Mouse (Mus musculus): Measurements from ENCODE around the gene Ring1. TPM values are rescaled to one million over a fixed set of nuclear protein-coding genes. Genes with fewer than 3 reads are reported as not detected.
"Not testable (repeated sequence)": the region's sequence is repeated elsewhere in the genome, so short reads cannot be mapped to it uniquely, and the experiment has no call there.

Ring1 gene
- polyA plus RNA-seq, 1 experiment: 22.9 TPM

DNA sequence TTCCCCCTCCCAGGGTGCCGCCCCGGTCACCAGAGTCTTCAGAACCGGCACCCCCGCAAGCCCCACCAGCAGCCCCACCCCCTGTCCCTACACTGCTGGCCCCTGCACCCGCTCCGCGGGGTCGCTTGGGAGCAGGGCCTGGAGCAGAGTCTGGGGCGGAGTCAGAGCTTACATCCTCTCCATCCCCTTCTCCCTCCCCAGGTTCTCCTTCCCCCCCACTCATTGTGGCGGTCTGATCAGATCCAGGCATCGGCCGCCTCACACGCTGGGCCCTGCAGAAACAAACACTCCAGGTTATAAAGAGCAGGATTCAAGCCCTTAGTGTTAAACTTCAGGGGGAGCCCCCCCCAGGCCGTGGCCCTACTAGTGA, 2.1 kb downstream of the Ring1 start:
- H3K4me1 ChIP-seq (ENCODE audit: control insufficient read depth, insufficient read depth, low read length): peaks cover 15% of the 10 kb centered on the region

DNA sequence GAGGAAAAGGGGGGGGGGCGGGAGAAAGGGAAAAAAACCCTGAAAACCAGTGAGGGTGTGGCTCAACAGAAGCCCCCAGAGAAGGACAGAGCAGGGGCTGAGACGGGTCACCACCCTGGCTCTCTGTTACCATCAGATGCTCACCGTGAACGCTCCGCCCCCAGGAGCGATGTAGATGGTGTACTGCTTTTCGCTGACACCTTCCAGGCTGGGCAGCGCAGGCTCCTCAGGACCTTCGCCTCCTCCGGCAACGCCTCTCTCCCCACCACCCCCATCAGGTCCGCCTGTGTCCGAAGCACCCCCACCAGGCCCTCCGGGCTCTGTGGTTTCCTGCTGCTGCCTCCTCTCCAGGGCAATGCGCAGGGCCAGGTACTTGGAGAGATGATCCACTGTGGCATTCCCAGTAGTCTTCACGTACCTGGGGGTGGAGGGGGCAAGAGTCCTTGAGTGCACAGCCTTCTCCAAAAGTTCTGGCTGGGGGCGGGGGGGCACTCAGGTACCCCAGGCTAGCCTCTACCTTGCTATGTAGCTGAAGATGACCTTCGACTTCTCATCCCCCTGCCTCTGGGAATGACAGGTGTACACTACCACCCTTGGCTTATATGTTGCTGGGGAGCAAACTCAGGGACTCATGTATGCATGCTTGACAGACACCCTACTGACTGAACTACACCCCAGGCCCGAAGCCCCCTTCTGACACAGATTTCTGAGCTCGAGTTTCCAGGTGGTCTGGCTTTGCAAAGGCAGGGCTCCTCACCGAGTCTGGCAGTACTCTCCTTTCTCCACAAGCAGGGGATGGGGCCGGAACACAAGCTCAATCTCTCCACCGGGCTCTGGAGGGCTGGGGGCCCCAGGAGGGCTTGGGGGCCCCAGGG, 2.7 kb downstream of the Ring1 start:
- Histone ChIP-seq H3K27ac (ENCODE audit: insufficient read depth, low read depth, low read length) (no peak overlapping the region), H3K4me3 (ENCODE audit: insufficient read depth, low read length) (no peak overlapping the region), H3K4me1 (ENCODE audit: control insufficient read depth, insufficient read depth, low read length) (peaks cover 11% of the 10 kb centered on the region)
- TF ChIP-seq POLR2A (IDR thresholded peaks at IDR 0.05; ENCODE audit: borderline replicate concordance, low read depth, low read length) (no peak), CTCF (IDR thresholded peaks at IDR 0.05; ENCODE audit: low read depth, low read length) (no peak)

More for the DNA sequence above, 2.1 kb downstream of the Ring1 start:
- TF ChIP-seq POLR2A (IDR thresholded peaks at IDR 0.05; ENCODE audit: borderline replicate concordance, low read depth, low read length) (no peak), CTCF (IDR thresholded peaks at IDR 0.05; ENCODE audit: low read depth, low read length) (no peak)
- no peak overlapping the region for H3K27ac ChIP-seq (ENCODE audit: insufficient read depth, low read depth, low read length)
- H3K4me3 ChIP-seq (ENCODE audit: insufficient read depth, low read length): no peak overlapping the region

DNA sequence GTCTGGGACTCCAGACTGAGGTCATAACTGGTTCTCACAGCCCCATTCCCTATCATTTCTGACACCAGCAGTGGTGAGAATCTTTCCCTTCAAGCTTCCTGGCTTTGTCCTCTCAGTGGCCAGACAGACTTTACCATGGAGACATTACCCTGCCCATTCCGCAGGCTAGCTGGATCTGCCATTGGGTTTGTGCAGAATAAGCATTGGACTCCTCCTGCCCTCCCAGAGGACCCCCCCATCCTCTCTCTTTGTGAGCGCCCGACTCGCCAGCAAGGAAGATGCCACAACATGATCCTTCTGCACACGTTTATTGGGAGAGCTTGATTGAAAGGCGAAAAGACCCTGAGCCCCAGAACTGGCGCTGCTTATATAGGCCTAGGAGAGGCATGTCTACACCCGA, 11.0 kb downstream of the Ring1 start:
- H3K4me1 ChIP-seq (ENCODE audit: control insufficient read depth, insufficient read depth, low read length): no peaks in the 10 kb centered on the region
- no peak overlapping the region for H3K27ac ChIP-seq (ENCODE audit: insufficient read depth, low read depth, low read length)
- TF ChIP-seq POLR2A (IDR thresholded peaks at IDR 0.05; ENCODE audit: borderline replicate concordance, low read depth, low read length): no peak
- no peak for TF ChIP-seq CTCF (IDR thresholded peaks at IDR 0.05; ENCODE audit: low read depth, low read length)
- H3K4me3 ChIP-seq (ENCODE audit: insufficient read depth, low read length): no peak overlapping the region

DNA sequence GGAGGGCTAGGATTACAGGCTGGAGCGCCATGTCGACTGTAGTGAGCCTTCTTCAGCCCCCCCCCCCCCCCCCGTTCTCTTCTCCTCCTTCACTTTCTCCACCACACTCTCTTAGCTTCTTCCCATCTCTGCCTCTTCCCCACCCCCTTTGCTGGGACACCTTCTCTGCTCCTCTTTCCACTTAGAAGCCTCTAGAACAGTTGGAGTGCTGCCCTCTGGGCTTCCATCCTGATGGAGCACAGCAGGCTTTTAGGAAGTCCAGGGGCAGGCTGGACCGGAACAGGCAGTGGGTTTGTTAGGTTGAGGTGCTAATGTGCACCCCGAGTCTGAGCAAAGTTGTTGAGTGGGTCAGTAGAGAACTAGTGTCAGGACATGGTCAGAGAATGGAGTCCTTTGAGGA, 14.3 kb downstream of the Ring1 start:
- no peak for TF ChIP-seq POLR2A (IDR thresholded peaks at IDR 0.05; ENCODE audit: borderline replicate concordance, low read depth, low read length)
- TF ChIP-seq CTCF (IDR thresholded peaks at IDR 0.05; ENCODE audit: low read depth, low read length): no peak
- H3K27ac ChIP-seq (ENCODE audit: insufficient read depth, low read depth, low read length): no peak overlapping the region
- H3K4me3 ChIP-seq (ENCODE audit: insufficient read depth, low read length): no peak overlapping the region
- H3K4me1 ChIP-seq (ENCODE audit: control insufficient read depth, insufficient read depth, low read length): peaks cover 4% of the 10 kb centered on the region

DNA sequence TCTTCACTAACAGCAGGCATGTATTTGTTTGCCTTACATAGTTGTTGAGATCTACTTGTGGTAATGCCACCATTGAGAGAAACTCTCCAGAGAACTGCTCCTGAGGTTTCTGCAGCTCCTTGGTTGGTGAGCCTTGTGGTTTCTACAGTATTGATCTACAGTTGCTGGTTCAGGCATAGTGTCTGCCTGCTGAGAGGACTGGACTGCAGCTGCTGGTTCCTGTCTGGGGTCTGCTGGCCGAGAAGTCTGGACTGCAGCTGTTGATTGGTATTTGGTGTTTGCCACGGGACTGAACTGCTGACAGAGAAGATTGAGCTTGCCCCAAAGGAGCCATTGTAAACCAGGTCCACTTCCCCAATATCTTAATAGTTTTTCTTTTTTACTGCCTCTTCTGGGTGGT, 17.9 kb downstream of the Ring1 start:
- no peak overlapping the region for H3K27ac ChIP-seq (ENCODE audit: insufficient read depth, low read depth, low read length)
- H3K4me3 ChIP-seq (ENCODE audit: insufficient read depth, low read length): no peak overlapping the region
- TF ChIP-seq CTCF (IDR thresholded peaks at IDR 0.05; ENCODE audit: low read depth, low read length): no peak
- TF ChIP-seq POLR2A (IDR thresholded peaks at IDR 0.05; ENCODE audit: borderline replicate concordance, low read depth, low read length): no peak
- H3K4me1 ChIP-seq (ENCODE audit: control insufficient read depth, insufficient read depth, low read length): peaks cover 7% of the 10 kb centered on the region

DNA sequence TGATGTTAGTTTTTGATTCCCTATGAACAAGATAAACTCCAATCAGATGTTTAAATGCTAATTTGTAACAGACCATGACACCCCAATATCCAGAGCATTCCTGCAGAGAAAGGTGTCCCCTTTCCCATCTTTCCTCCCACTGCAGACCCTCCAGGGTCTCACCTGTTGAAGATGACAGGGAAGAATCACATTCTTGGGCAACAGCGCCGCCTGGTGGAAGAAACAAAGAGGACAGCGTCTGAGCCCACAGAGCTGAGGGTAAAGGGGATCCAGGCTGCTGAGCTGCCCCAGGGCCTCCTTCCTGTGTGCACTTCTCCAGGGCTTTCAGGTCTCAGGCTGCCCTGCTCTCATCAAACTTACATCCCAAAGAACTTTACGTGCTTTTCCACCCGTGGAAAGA, 21.1 kb downstream of the Ring1 start:
- Histone ChIP-seq H3K27ac (ENCODE audit: insufficient read depth, low read depth, low read length) (no peak overlapping the region), H3K4me1 (ENCODE audit: control insufficient read depth, insufficient read depth, low read length) (peaks cover 16% of the 10 kb centered on the region), H3K4me3 (ENCODE audit: insufficient read depth, low read length) (no peak overlapping the region)
- TF ChIP-seq CTCF (IDR thresholded peaks at IDR 0.05; ENCODE audit: low read depth, low read length) (peak; percentile 79), POLR2A (IDR thresholded peaks at IDR 0.05; ENCODE audit: borderline replicate concordance, low read depth, low read length) (no peak)

DNA sequence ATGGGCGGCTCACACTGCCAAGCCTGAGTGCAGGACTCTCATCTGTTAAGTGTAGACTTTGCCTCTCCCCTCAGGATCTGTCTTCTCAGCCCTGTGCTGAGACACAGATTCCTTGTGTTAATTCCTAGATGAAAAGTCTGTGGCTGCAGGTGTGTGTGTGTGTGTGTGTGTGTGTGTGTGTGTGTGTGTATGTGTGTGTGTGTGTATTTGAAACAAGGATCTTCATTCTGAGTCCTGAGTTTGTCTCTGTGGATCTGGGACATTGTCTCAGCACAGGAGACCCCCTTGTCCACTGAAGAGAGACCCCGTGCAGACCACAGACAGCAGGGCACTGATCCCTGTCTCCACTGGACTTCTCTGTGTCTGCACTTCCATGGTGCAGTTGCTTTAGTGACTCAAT, 23.7 kb downstream of the Ring1 start:
- H3K4me1 ChIP-seq (ENCODE audit: control insufficient read depth, insufficient read depth, low read length): peaks cover 18% of the 10 kb centered on the region
- peak overlapping the region; percentile 85 for H3K27ac ChIP-seq (ENCODE audit: insufficient read depth, low read depth, low read length)
- peak overlapping the region; percentile 89 for H3K4me3 ChIP-seq (ENCODE audit: insufficient read depth, low read length)

DNA sequence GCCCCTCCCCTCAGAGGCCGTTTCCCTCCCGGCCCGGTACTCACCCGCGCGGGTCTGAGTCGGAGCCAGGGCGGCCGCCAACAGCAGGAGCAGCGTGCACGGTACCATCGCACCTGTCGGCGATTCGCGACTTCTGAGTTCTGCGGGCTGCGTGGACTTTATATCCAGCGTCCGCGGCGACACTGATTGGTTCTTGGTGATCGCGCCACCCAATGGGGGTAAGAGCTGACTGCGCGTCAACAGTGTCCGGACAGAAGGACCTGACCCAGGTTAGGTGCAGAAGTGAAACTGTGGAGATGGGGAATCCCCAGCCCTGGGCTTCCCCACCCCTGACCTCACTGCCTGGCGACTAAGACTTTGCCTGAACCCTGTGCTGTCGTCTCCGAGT, 24.3 kb downstream of the Ring1 start, which contains the start of gene H2-K1:
Gene H2-K1, minus strand, starts transcription at position 198 of the 388 bp plus-strand sequence.
- peaks cover 14% of the 10 kb centered on the region for H3K4me1 ChIP-seq (ENCODE audit: control insufficient read depth, insufficient read depth, low read length)
- peak within 1 kb of the TSS; percentile 89 for H3K4me3 ChIP-seq (ENCODE audit: insufficient read depth, low read length)
- peak within 1 kb of the TSS; percentile 85 for H3K27ac ChIP-seq (ENCODE audit: insufficient read depth, low read depth, low read length)
- TF ChIP-seq CTCF (IDR thresholded peaks at IDR 0.05; ENCODE audit: low read depth, low read length): no peak
- TF ChIP-seq POLR2A (IDR thresholded peaks at IDR 0.05; ENCODE audit: borderline replicate concordance, low read depth, low read length): peak; percentile 88; the same call in 1 of the 2 replicates

DNA sequence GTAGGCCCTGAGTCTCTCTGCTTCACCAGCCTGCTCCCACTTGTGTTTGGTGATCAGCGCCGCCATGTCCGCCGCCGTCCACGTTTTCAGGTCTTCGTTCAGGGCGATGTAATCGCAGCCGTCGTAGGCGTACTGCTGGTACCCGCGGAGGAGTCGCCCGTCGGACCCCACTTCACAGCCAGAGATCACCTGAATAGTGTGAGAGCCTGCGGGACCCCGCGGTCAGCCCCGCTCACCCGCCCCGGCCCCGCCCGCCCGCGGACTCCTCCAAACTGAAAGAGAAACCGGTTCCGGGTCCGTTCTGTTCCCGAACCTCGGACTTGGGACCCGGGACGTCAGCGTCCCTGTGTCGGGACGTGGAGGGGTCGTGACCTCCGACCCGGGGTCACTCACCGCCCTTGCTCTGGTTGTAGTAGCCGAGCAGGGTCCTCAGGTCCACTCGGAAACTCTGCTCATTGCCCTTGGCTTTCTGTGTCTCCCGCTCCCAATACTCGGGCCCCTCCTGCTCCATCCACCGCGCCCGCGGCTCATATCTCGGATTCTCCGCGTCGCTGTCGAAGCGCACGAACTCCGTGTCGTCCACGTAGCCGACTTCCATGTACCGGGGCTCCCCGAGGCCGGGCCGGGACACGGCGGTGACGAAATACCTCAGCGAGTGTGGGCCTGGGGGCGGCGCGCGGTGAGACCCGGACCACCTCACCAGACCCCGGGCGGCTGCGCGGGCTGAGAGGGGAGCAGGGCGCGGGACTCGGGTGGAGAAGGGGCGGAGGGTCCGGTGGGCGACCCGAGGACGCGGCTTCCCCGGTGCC, 24.9 kb downstream of the Ring1 start:
- peaks cover 14% of the 10 kb centered on the region for H3K4me1 ChIP-seq (ENCODE audit: control insufficient read depth, insufficient read depth, low read length)
- TF ChIP-seq POLR2A (IDR thresholded peaks at IDR 0.05; ENCODE audit: borderline replicate concordance, low read depth, low read length): no peak
- no peak for TF ChIP-seq CTCF (IDR thresholded peaks at IDR 0.05; ENCODE audit: low read depth, low read length)
- peak overlapping the region; percentile 89 for H3K4me3 ChIP-seq (ENCODE audit: insufficient read depth, low read length)
- peak overlapping the region; percentile 60 for H3K27ac ChIP-seq (ENCODE audit: insufficient read depth, low read depth, low read length)

DNA sequence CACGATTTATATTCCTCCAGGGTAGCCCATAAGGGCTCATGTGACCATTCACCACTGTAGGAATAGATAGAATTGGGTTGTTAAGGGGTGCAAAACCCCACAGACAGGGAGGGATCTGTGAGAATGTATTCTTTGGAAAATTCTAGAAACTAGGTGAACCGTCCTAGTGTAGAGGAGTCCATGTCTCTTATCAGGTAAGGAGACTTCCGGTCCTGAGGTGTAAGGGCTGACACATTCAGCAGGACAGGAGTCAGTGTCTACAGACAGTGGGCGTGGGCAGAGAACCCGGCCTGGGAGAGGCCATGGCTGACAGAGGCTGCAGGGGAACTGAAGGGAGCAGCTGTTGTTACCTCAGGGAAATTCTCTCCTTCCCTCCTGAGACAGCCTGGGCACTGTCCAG, 25.8 kb downstream of the Ring1 start:
- not testable (repeated sequence) for H3K27ac ChIP-seq (ENCODE audit: insufficient read depth, low read depth, low read length)
- Histone ChIP-seq H3K4me1 (ENCODE audit: control insufficient read depth, insufficient read depth, low read length) (peaks cover 13% of the 10 kb centered on the region), H3K4me3 (ENCODE audit: insufficient read depth, low read length) (peak overlapping the region; percentile 89)

DNA sequence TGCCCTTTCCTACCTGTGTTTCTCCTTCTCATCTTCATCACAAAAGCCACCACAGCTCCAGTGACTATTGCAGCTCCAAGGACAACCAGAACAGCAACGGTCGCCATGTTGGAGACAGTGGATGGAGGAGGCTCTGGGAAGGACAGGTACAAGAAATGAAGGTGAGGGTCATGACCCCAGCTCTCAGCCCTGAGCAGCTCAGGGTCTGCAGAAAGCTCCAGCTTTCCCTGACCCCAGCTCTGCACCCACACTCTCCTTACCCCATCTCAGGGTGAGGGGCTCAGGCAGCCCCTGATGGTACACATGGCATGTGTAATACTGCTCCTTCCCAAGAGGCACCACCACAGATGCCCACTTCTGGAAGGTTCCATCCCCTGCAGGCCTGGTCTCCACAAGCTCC, 27.5 kb downstream of the Ring1 start:
- not testable (repeated sequence) for H3K4me3 ChIP-seq (ENCODE audit: insufficient read depth, low read length); H3K27ac ChIP-seq (ENCODE audit: insufficient read depth, low read depth, low read length)
- peaks cover 11% of the 10 kb centered on the region for H3K4me1 ChIP-seq (ENCODE audit: control insufficient read depth, insufficient read depth, low read length)
